Mouse (Mus musculus) brain, embryonic 14.5 days (tissue): ENCODE data around the gene Kcnj3.

ENCODE experiments used
- CTCF ChIP-seq: fragments of 200-500 bp; IDR thresholded peaks from 2 replicates; pipeline ENCODE4 v1.5.1; 2012; ENCODE audit warnings: inconsistent platforms, mild to moderate bottlenecking, moderate library complexity, borderline replicate concordance; ENCODE audit not compliant: insufficient read depth, insufficient read length; ENCODE audit errors: extremely low read depth
- POLR2A ChIP-seq: fragments of 200-500 bp; IDR thresholded peaks from 2 replicates; pipeline ENCODE4 v1.6.1; 2012; ENCODE audit warnings: mild to moderate bottlenecking, inconsistent platforms, borderline replicate concordance; ENCODE audit not compliant: poor library complexity, insufficient read depth, insufficient read length, severe bottlenecking; ENCODE audit errors: extremely low read depth

GRCm38 (mm10) chr2:55534946-55535345, 99.2 kb downstream of the Kcnj3 start:
- TF ChIP-seq CTCF (no peak), POLR2A (no peak)
